In genomic region chr17:14317439-14317838, GRCm38 (mm10) we compare ENCODE assay signal across 22 mouse cellular contexts. TPM values are rescaled to one million over a fixed set of nuclear protein-coding genes. Genes with fewer than 3 reads are reported as not detected.
DNase-seq lines count a peak whose midpoint lies in the region; ATAC-seq and TF ChIP-seq lines count a peak whose summit lies in the region.
"Had no signal": no experiment of that assay in that cellular context is flagged by ENCODE, and none has a peak within 500 bp of the region (broad histone marks: within the 10 kb centered on the region; RNA-seq: fewer than 3 reads in every experiment).

No protein-coding gene starts in this region.

- intact Hi-C loops in heart, postnatal 10 days (cut with DNase I) = no loop called here

- peaks cover 8% of the 10 kb centered on the region; the same call in 1 of the 2 replicates for H3K4me1 ChIP-seq in heart, embryonic 10.5 days
- no peaks in the 10 kb centered on the region for H3K4me1 ChIP-seq in stomach, embryonic 16.5 days (ENCODE audit: control insufficient read depth, insufficient read depth, low read length)
- no peaks in the 10 kb centered on the region for H3K4me1 ChIP-seq in stomach, postnatal 0 days (replicated peaks; ENCODE audit: control insufficient read depth, insufficient read depth)
- no peaks in the 10 kb centered on the region for H3K4me1 ChIP-seq in limb, embryonic 10.5 days

- 29% methylated on average over 4 of the region's 4 CpGs for WGBS in heart, embryonic 10.5 days
- 24% methylated on average over 4 of the region's 4 CpGs for WGBS in stomach, embryonic 16.5 days
- 34% methylated on average over 4 of the region's 4 CpGs for WGBS in stomach, postnatal 0 days
- WGBS in limb, embryonic 10.5 days = 62% methylated on average over 4 of the region's 4 CpGs

- H3K4me2 ChIP-seq in stomach, embryonic 16.5 days (ENCODE audit: low read depth, low read length) = no peak overlapping the region
- no peak overlapping the region for H3K4me2 ChIP-seq in stomach, postnatal 0 days (replicated peaks; ENCODE audit: low read depth)

- no peak for TF ChIP-seq CTCF in stomach, postnatal 0 days (IDR thresholded peaks at IDR 0.05; ENCODE audit: low read depth)

- peak; percentile 64; the same call in 1 of the 2 replicates for ATAC-seq in stomach, embryonic 16.5 days (ENCODE audit: insufficient read depth, low FRiP score)
- ATAC-seq in stomach, postnatal 0 days (ENCODE audit: low FRiP score, low TSS enrichment) = no peak
- ATAC-seq: activated CD4-positive, CD25-positive, alpha-beta regulatory T cell, adult 4 months; CD4-positive, CD25-positive, alpha-beta regulatory T cell, adult 4 months; Patski had no signal

- peaks cover 77% of the 10 kb centered on the region for H3K27me3 ChIP-seq in heart, embryonic 10.5 days (ENCODE audit: insufficient read depth, poor library complexity, severe bottlenecking)
- no peaks in the 10 kb centered on the region for H3K27me3 ChIP-seq in stomach, embryonic 16.5 days (ENCODE audit: control insufficient read depth, insufficient read depth, low read length)
- no peaks in the 10 kb centered on the region for H3K27me3 ChIP-seq in stomach, postnatal 0 days (ENCODE audit: control insufficient read depth, insufficient read depth, low read length)
- H3K27me3 ChIP-seq in limb, embryonic 10.5 days (ENCODE audit: low read depth, poor library complexity, severe bottlenecking) = no peaks in the 10 kb centered on the region

- no peaks in the 10 kb centered on the region for H3K36me3 ChIP-seq in heart, embryonic 10.5 days
- no peaks in the 10 kb centered on the region for H3K36me3 ChIP-seq in stomach, embryonic 16.5 days (ENCODE audit: control insufficient read depth, insufficient read depth, low read length)
- no peaks in the 10 kb centered on the region for H3K36me3 ChIP-seq in stomach, postnatal 0 days (ENCODE audit: control insufficient read depth, insufficient read depth, low read length)
- H3K36me3 ChIP-seq in limb, embryonic 10.5 days = no peaks in the 10 kb centered on the region
- H3K36me3 ChIP-seq: G1E had no signal

- TF ChIP-seq EP300 in stomach, postnatal 0 days (optimal IDR thresholded peaks at IDR 0.05) = no peak

- no peak overlapping the region for H3K27ac ChIP-seq in heart, embryonic 10.5 days
- H3K27ac ChIP-seq in stomach, embryonic 16.5 days (ENCODE audit: low read length) = no peak overlapping the region
- no peak overlapping the region for H3K27ac ChIP-seq in stomach, postnatal 0 days (replicated peaks)
- H3K27ac ChIP-seq in limb, embryonic 10.5 days = no peak overlapping the region

- H3K9me3 ChIP-seq in heart, embryonic 10.5 days = no peaks in the 10 kb centered on the region
- no peaks in the 10 kb centered on the region for H3K9me3 ChIP-seq in stomach, embryonic 16.5 days (replicated peaks; ENCODE audit: control insufficient read depth, low read length)
- no peaks in the 10 kb centered on the region for H3K9me3 ChIP-seq in stomach, postnatal 0 days (ENCODE audit: control insufficient read depth, low read length)
- no peaks in the 10 kb centered on the region for H3K9me3 ChIP-seq in limb, embryonic 10.5 days (replicated peaks)

- no peak overlapping the region for H3K9ac ChIP-seq in stomach, embryonic 16.5 days (ENCODE audit: low read length)
- no peak overlapping the region for H3K9ac ChIP-seq in stomach, postnatal 0 days (ENCODE audit: low read length)

- peak; percentile 67 for DNase-seq in heart, embryonic 10.5 days (ENCODE audit: low spot score)
- no peak for DNase-seq in heart, postnatal 10 days
- DNase-seq in ovary, adult 18-20 months (ENCODE audit: low spot score) = peak; percentile 23
- no peak for DNase-seq in ovary, postnatal 36 days (ENCODE audit: low spot score)
- no peak for DNase-seq in stomach, postnatal 0 days (ENCODE audit: low spot score)
- DNase-seq in yolk sac, embryonic 10.5 days (ENCODE audit: low spot score) = peak; percentile 32
- no peak for DNase-seq in limb, embryonic 10.5 days (ENCODE audit: low spot score)
- DNase-seq: adrenal gland, adult 2 months; adrenal gland, adult 8-10 months; adrenal gland, postnatal 10 days; adrenal gland, postnatal 14 days; adrenal gland, postnatal 25 days; adrenal gland, postnatal 36 days; B cell, adult 2 months; cerebellum, adult 11 months; cerebellum, adult 11-12 months had no signal

- H3K4me3 ChIP-seq in heart, embryonic 10.5 days = no peak overlapping the region
- no peak overlapping the region for H3K4me3 ChIP-seq in stomach, embryonic 16.5 days (replicated peaks; ENCODE audit: low read length)
- H3K4me3 ChIP-seq in stomach, postnatal 0 days (ENCODE audit: low read depth, low read length) = no peak overlapping the region
- no peak overlapping the region for H3K4me3 ChIP-seq in limb, embryonic 10.5 days

RNA-seq across cellular contexts. Expression of gene Smoc2, which starts 38.1 kb away (rescaled TPM):
- 9.6 and 31.5 TPM in 2 replicates for polyA plus RNA-seq in heart, embryonic 10.5 days (2016; fragmentation: Nextera tagmentation; extraction: Ambion mirVana)
- total RNA-seq in heart, postnatal 10 days (2021) = 10 to 100 TPM; 43.1 to 44.3 TPM
- 137 and 139 TPM in 2 replicates for polyA plus RNA-seq in stomach, embryonic 16.5 days (2015; fragmentation: Nextera tagmentation; extraction: Ambion mirVana)
- polyA plus RNA-seq in stomach, postnatal 0 days (2015; fragmentation: Nextera tagmentation; extraction: Ambion mirVana) = 58.6 and 59.2 TPM in 2 replicates
- polyA plus RNA-seq in limb, embryonic 10.5 days (2016; fragmentation: Nextera tagmentation; extraction: Ambion mirVana) = 7.4 and 21.8 TPM in 2 replicates
- total RNA-seq: MEL had no signal
- polyA plus RNA-seq: activated CD4-positive, CD25-positive, alpha-beta regulatory T cell, adult 4 months; CD4-positive, CD25-positive, alpha-beta regulatory T cell, adult 4 months; G1E had no signal

Comparison
In these comparisons a context has a peak if more than half of its experiments do, and no peak if none do; other contexts are left out.
1. DNase-seq: peak in heart, embryonic 10.5 days (single experiment), ovary, adult 18-20 months (single experiment) and yolk sac, embryonic 10.5 days (single experiment); none in heart, postnatal 10 days (0 of 2), ovary, postnatal 36 days (single experiment), stomach, postnatal 0 days (single experiment) and limb, embryonic 10.5 days (single experiment).